Mouse (Mus musculus) Patski (cell line): ENCODE measurements around the gene Xrcc1. TPM values are rescaled to one million over a fixed set of nuclear protein-coding genes. Genes with fewer than 3 reads are reported as not detected.

Source experiments
- ATAC-seq: fragments of 100-300 bp; one replicate; pipeline ENCODE4 v1.8.0; 2021
- CTCF ChIA-PET: fragments of 350-600 bp; sonication (Branson Sonifier 250); formaldehyde crosslinking; loops from one replicate; lab custom pipeline; 2022; ENCODE audit warnings: inconsistent platforms; lab: Charles Lee
- POLR2A ChIA-PET: fragments of 350-600 bp; sonication (Branson Sonifier 250); formaldehyde crosslinking; loops from one replicate; lab custom pipeline; 2022; ENCODE audit warnings: antibody characterized with exemption, inconsistent platforms; lab: Charles Lee
- DNase-seq: peaks from one replicate; pipeline ENCODE4 v3.0.0-alpha.2; 2011; ENCODE audit warnings: low read depth, low spot score
- H3K27me3 ChIP-seq: fragments of 371-371 bp; one replicate; pipeline ENCODE4 v1.5.1; 2021
- CTCF ChIP-seq: fragments of 100-300 bp; IDR thresholded peaks from one replicate; pipeline ENCODE4 v1.5.1; 2021
- in situ Hi-C: fragments of 300-500 bp; cut with MboI; formaldehyde crosslinking; loops from 3 replicates; pipeline ENCODE4 v1.11.1; 2018; ENCODE audit warnings: low pct_unique_long_range_greater_than_20kb, mixed read lengths
- polyA plus RNA-seq: library from polyadenylated mRNA; unstranded; gene quantifications from one replicate; pipeline ENCODE4 v1.2.3, GENCODE M21; 2021

Xrcc1 gene
- polyA plus RNA-seq = 60.3 TPM

GRCm38 (mm10) chr7:24546068-24546614 is at the start of gene Xrcc1, which contains the start of gene Pinlyp:
Gene Xrcc1, plus strand, starts transcription at chr7:24546289.
Gene Pinlyp, minus strand, starts transcription at chr7:24546118.
- ATAC-seq (no peak), DNase-seq (no peak)
- CTCF ChIA-PET = interaction anchor here (0.8 to 4.3 kb wide), 7 partner anchors 10 to 21 kb away, joined by 3 to 32 read pairs (median 4); partner anchors contain the start of gene Irgq
- in situ Hi-C loops = no loop called here
- TF ChIP-seq CTCF = no peak
- POLR2A ChIA-PET = interaction anchor here (1.8 to 2.9 kb wide), 2 partner anchors 13 to 16 kb away, joined by 7 to 15 read pairs; partner anchors contain the start of gene Irgq
- H3K27me3 ChIP-seq = no peaks in the 10 kb centered on the region

GRCm38 (mm10) chr7:24499856-24500577 is 46.1 kb upstream of the Xrcc1 start:
- CTCF ChIA-PET = interaction anchor here (0.8 to 1.9 kb wide), 2 partner anchors 26 kb away, joined by 3 to 9 read pairs; no protein-coding TSS in a partner anchor
- ATAC-seq = no peak
- TF ChIP-seq CTCF = no peak
- DNase-seq = no peak
- POLR2A ChIA-PET = no interaction called here
- in situ Hi-C loops = no loop called here
- no peaks in the 10 kb centered on the region for H3K27me3 ChIP-seq

- H3K27me3 ChIP-seq = no peaks in the 10 kb centered on the region
- CTCF ChIA-PET = interaction anchor here (0.7 to 1.9 kb wide), 3 partner anchors 17 to 165 kb away, joined by 3 to 9 read pairs (median 3); no protein-coding TSS in a partner anchor
- in situ Hi-C loops = no loop called here
- DNase-seq (no peak), ATAC-seq (no peak)
- no peak for TF ChIP-seq CTCF
- POLR2A ChIA-PET = no interaction called here
These were observed 45.2 kb upstream of the Xrcc1 start for GRCm38 (mm10) chr7:24500929-24501328.

DNA sequence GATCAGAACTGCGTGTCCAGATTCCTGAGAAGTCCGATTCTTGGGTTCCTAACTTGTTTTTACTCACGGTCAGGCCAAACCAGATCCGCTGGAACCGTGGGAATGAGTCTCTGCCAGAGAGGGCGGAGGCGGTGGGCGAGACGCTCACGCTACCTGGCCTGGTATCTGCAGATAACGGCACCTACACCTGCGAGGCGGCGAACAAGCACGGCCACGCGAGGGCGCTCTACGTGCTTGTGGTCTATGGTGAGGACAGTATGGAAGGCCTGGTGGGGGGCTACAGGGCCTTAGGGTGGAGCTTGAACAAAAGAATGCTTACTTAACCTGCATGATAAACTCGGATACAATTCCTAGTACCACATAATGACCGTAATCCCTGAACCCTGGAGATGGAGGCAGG is 44.6 kb upstream of the Xrcc1 start:
- ATAC-seq = no peak
- no peak for TF ChIP-seq CTCF
- no peaks in the 10 kb centered on the region for H3K27me3 ChIP-seq
- ChIA-PET POLR2A (interaction anchor here (0.7 kb wide), 1 partner anchor 12 kb away, joined by 3 read pairs; no protein-coding TSS in a partner anchor), CTCF (interaction anchor here (0.7 to 1.9 kb wide), 3 partner anchors 17 to 166 kb away, joined by 3 to 9 read pairs (median 3); no protein-coding TSS in a partner anchor)
- in situ Hi-C loops = no loop called here
- no peak for DNase-seq

DNA sequence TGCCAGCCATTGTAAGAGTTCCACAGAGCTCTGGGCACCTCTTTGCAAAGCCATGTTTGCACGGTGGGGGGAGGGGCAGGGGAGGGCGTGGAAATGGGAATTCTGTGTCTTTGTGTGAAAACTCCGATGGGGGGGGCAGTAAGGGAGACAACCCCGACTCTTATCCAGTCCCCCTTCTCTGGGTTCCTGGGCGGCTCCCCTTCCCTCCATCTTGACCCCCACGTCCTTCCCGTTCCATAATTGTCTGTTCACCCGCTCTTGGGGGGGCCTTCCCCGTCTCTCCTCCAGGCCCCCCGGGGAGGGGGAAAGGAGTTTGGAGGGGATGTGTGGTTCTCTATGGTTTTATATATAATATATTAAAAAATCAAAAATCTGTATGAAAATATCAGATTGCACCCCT is 42.1 kb upstream of the Xrcc1 start:
- DNase-seq (no peak), ATAC-seq (no peak)
- in situ Hi-C loops = no loop called here
- CTCF ChIA-PET = no interaction called here
- H3K27me3 ChIP-seq = no peaks in the 10 kb centered on the region
- TF ChIP-seq CTCF = no peak
- POLR2A ChIA-PET = no interaction called here

- ChIA-PET CTCF (interaction anchor here (1.5 to 2.1 kb wide), 2 partner anchors 31 to 63 kb away, joined by 5 to 9 read pairs; no protein-coding TSS in a partner anchor), POLR2A (interaction anchor here (1.2 kb wide), 2 partner anchors 13 to 19 kb away, joined by 3 read pairs; no protein-coding TSS in a partner anchor)
- in situ Hi-C loops = no loop called here
- TF ChIP-seq CTCF = no peak
- ATAC-seq (no peak), DNase-seq (no peak)
- H3K27me3 ChIP-seq = no peaks in the 10 kb centered on the region
These were observed 41.2 kb upstream of the Xrcc1 start for GRCm38 (mm10) chr7:24504868-24505267.

DNA sequence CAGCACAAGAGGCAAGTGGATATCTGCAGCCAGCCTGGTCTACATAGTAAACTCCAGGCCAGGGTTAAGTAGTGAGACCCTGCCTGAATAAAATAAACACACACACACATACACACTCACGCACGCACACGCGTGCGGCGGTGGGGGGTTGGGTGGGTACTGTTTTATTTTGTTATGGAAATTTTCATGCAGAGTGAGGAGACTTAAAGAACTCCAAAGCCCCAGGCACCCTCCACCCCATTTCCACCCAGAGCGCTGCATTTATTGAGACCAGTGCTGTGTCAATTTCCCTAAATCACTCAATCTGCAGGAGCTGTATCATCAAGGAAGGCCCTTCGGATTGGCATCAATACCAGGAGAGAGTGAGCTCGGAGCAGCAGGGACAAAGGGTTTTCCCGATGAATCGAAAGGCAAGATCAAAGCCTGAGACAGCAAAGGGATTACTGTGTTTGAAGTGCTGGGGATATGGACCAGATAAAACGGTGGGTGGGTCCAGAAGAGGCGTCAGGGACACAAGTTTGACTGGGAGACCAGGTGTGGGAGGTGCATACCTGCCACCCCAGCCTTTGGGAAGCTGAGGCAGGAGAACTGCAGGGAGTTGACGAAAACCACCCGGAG is 40.5 kb upstream of the Xrcc1 start:
- ChIA-PET CTCF (interaction anchor here (1.5 to 2.1 kb wide), 2 partner anchors 32 to 64 kb away, joined by 5 to 9 read pairs; no protein-coding TSS in a partner anchor), POLR2A (interaction anchor here (0.7 to 2.5 kb wide), 4 partner anchors 13 to 26 kb away, joined by 3 to 11 read pairs (median 3); partner anchors contain the start of gene Irgq)
- in situ Hi-C loops = no loop called here

DNA sequence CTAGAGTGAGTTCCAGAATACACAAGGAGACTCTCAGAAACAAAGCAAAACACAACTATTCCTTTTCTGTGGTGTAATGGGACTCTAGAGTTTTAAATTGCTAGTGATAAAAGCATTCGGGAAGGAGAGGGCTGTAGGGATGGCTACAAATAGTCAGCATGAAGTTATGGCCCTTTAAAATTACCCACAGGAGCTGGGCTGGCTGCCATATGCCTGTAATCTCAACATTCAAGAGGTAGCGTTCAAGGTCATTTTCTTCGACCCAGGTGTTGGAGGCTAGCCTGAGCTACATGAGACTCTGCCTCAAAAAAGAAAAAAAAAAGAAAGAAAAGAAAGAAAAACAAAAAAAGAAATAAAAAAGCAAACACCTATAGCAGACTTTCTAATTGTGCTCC is 40.0 kb upstream of the Xrcc1 start:
- in situ Hi-C loops = no loop called here
- POLR2A ChIA-PET = interaction anchor here (0.6 to 2.5 kb wide), 5 partner anchors 13 to 190 kb away, joined by 3 to 11 read pairs (median 3); partner anchors contain the start of gene Irgq
- ATAC-seq (no peak), DNase-seq (no peak)
- TF ChIP-seq CTCF = no peak
- no peaks in the 10 kb centered on the region for H3K27me3 ChIP-seq
- CTCF ChIA-PET = interaction anchor here (1.5 to 2.1 kb wide), 2 partner anchors 33 to 64 kb away, joined by 5 to 9 read pairs; no protein-coding TSS in a partner anchor

More for the DNA sequence above, 40.5 kb upstream of the Xrcc1 start:
- H3K27me3 ChIP-seq = no peaks in the 10 kb centered on the region
- DNase-seq (no peak), ATAC-seq (no peak)
- TF ChIP-seq CTCF = no peak

DNA sequence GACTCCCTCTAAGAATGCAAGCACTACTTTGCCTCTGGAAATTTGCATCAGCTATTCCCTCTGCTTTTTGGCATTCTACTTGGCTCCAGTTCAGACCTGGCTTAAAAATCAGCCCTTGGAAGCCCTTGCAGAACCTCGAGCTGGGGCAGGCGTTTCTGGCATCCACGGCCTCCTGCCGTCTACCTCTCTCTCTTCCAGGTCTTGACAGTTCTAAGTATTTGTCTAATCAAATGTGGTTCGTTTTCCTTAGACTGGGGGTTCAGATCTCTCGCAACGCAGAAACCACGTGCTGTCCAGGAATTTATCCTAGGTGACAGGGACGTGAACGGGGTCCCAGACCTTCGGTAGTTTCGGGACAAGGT is 39.6 kb upstream of the Xrcc1 start:
- no peaks in the 10 kb centered on the region for H3K27me3 ChIP-seq
- in situ Hi-C loops = no loop called here
- ATAC-seq (peak; percentile 1), DNase-seq (peak; percentile 39)
- POLR2A ChIA-PET = interaction anchor here (0.6 to 2.5 kb wide), 5 partner anchors 15 to 190 kb away, joined by 3 to 11 read pairs (median 4); partner anchors contain the start of gene Irgq
- TF ChIP-seq CTCF = no peak
- CTCF ChIA-PET = interaction anchor here (1.2 to 2.1 kb wide), 4 partner anchors 24 to 65 kb away, joined by 3 to 9 read pairs (median 5); partner anchors contain the start of gene Irgq
